Mouse (Mus musculus) G1E (cell line): Measurements from ENCODE around the gene Traf3ip1. TPM values are rescaled to one million over a fixed set of nuclear protein-coding genes. Genes with fewer than 3 reads are reported as not detected.

Source experiments
- ATAC-seq: 2 replicates; pipeline ENCODE4 v1.8.0; 2016; ENCODE audit warnings: mild to moderate bottlenecking; ENCODE audit not compliant: insufficient number of reproducible peaks, poor library complexity, low FRiP score, severe bottlenecking; ENCODE audit errors: extremely low read depth
- DNase-seq: peaks from one replicate; pipeline ENCODE4 v3.0.0; 2012; ENCODE audit warnings: low spot score
- H3K27me3 ChIP-seq: 2 replicates; pipeline ENCODE4 v1.6.1; 2012; ENCODE audit warnings: mild to moderate bottlenecking, low read length, inconsistent platforms; ENCODE audit not compliant: insufficient read depth
- H3K36me3 ChIP-seq: replicated peaks from 2 replicates; pipeline ENCODE3; 2012; ENCODE audit warnings: mild to moderate bottlenecking, inconsistent platforms
- H3K4me1 ChIP-seq: 2 replicates; pipeline ENCODE4 v1.6.1; 2012; ENCODE audit warnings: low read depth, low read length, inconsistent platforms, mixed read lengths; ENCODE audit not compliant: insufficient read depth
- H3K4me3 ChIP-seq: 2 replicates; pipeline ENCODE4 v1.5.1; 2012; ENCODE audit warnings: low read depth, mild to moderate bottlenecking, inconsistent platforms, low read length, moderate library complexity, mixed read lengths
- H3K9me3 ChIP-seq: replicated peaks from 2 replicates; pipeline ENCODE4 v1.6.1; 2012; ENCODE audit warnings: inconsistent platforms
- CTCF ChIP-seq: IDR thresholded peaks from 2 replicates; pipeline ENCODE4 v1.5.1; 2012; ENCODE audit warnings: low read depth, low read length, inconsistent platforms, mixed read lengths
- GATA1 ChIP-seq: IDR thresholded peaks from 2 replicates; pipeline ENCODE4 v1.6.1; 2012; ENCODE audit warnings: borderline replicate concordance, low read length, inconsistent platforms, mixed read lengths
- GATA2 ChIP-seq: IDR thresholded peaks from 2 replicates; pipeline ENCODE4 v1.6.1; 2012; ENCODE audit warnings: low read depth, low read length, inconsistent platforms, borderline replicate concordance
- POLR2AphosphoS5 ChIP-seq: IDR thresholded peaks from 2 replicates; pipeline ENCODE4 v1.6.1; 2012; ENCODE audit warnings: low read depth, low read length, inconsistent platforms; ENCODE audit not compliant: insufficient replicate concordance
- TAL1 ChIP-seq: conservative IDR thresholded peaks from 2 replicates; pipeline ENCODE4 v1.6.1; 2012; ENCODE audit warnings: low read depth, low read length, inconsistent platforms, mixed read lengths
- polyA plus RNA-seq: library from polyadenylated mRNA; stranded (reverse); fragments of >175 nt; gene quantifications from 2 replicates; pipeline ENCODE4 v1.2.3, GENCODE M21; 2012
- total RNA-seq, 2 experiments: library from RNA; stranded (forward) in 1 of 2; stranded (reverse) in 1 of 2; fragments of 200-1000 nt in 1 of 2; fragments of >200 nt in 1 of 2; fragmentation: Nextera tagmentation in 1 of 2; gene quantifications; 2 replicates each; pipeline ENCODE4 v1.2.3; 2014 to 2017

Traf3ip1 gene
- total and polyA plus RNA-seq, 3 experiments, result 9.7 to 17.8 (median 12.7) TPM

- ATAC-seq (0 out of 2 replicates have a peak, but pooled peaks have one; percentile 23), DNase-seq (no peak)
- peaks cover 13% of the 10 kb centered on the region for H3K4me1 ChIP-seq
- no peak for TF ChIP-seq CTCF
- TF ChIP-seq TAL1, result no peak
- TF ChIP-seq GATA2, result no peak
- TF ChIP-seq GATA1, result no peak
- no peak for TF ChIP-seq POLR2AphosphoS5
- H3K27me3 ChIP-seq, result peaks cover 23% of the 10 kb centered on the region
- peaks cover 19% of the 10 kb centered on the region for H3K36me3 ChIP-seq
- H3K4me3 ChIP-seq, result no peak overlapping the region
- H3K9me3 ChIP-seq, result no peaks in the 10 kb centered on the region
Measured at GRCm38 (mm10) chr1:91562977-91563590, 68.6 kb downstream of the Traf3ip1 start.

- no peak for DNase-seq
Measured at GRCm38 (mm10) chr1:91564004-91564403, 69.6 kb downstream of the Traf3ip1 start.

GRCm38 (mm10) chr1:91564598-91564997, 70.2 kb downstream of the Traf3ip1 start:
- Histone ChIP-seq H3K9me3 (no peaks in the 10 kb centered on the region), H3K36me3 (peaks cover 5% of the 10 kb centered on the region), H3K4me1 (peaks cover 13% of the 10 kb centered on the region), H3K4me3 (no peak overlapping the region), H3K27me3 (peaks cover 29% of the 10 kb centered on the region)
- ATAC-seq (no peak), DNase-seq (no peak)
- TF ChIP-seq CTCF (no peak), POLR2AphosphoS5 (no peak), GATA2 (no peak), GATA1 (no peak)

More at GRCm38 (mm10) chr1:91564004-91564403, 69.6 kb downstream of the Traf3ip1 start:
- Histone ChIP-seq H3K9me3 (no peaks in the 10 kb centered on the region), H3K27me3 (peaks cover 26% of the 10 kb centered on the region), H3K36me3 (peaks cover 11% of the 10 kb centered on the region), H3K4me1 (peaks cover 13% of the 10 kb centered on the region), H3K4me3 (no peak overlapping the region)
- TF ChIP-seq GATA1 (no peak), POLR2AphosphoS5 (no peak), TAL1 (no peak), GATA2 (no peak), CTCF (no peak)
- ATAC-seq, result peak; percentile 50

- peaks cover 41% of the 10 kb centered on the region for H3K27me3 ChIP-seq
- TF ChIP-seq POLR2AphosphoS5 (no peak), GATA1 (no peak), CTCF (no peak), GATA2 (no peak), TAL1 (no peak)
- H3K4me3 ChIP-seq, result no peak overlapping the region
- H3K36me3 ChIP-seq, result no peaks in the 10 kb centered on the region
- no peak for ATAC-seq
- no peaks in the 10 kb centered on the region for H3K9me3 ChIP-seq
- H3K4me1 ChIP-seq, result peaks cover 13% of the 10 kb centered on the region
- no peak for DNase-seq
Measured at GRCm38 (mm10) chr1:91567269-91567668, 72.8 kb downstream of the Traf3ip1 start.

- Histone ChIP-seq H3K27me3 (peaks cover 37% of the 10 kb centered on the region), H3K4me3 (no peak overlapping the region), H3K9me3 (no peaks in the 10 kb centered on the region), H3K4me1 (no peaks in the 10 kb centered on the region), H3K36me3 (no peaks in the 10 kb centered on the region)
- TF ChIP-seq TAL1 (no peak), CTCF (no peak), POLR2AphosphoS5 (no peak), GATA2 (no peak), GATA1 (no peak)
- DNase-seq (no peak), ATAC-seq (no peak)
Measured at GRCm38 (mm10) chr1:91572458-91572857, 78.0 kb downstream of the Traf3ip1 start.

GRCm38 (mm10) chr1:91574208-91574607, 79.8 kb downstream of the Traf3ip1 start:
- DNase-seq (no peak), ATAC-seq (no peak; the same call in 1 of the 2 replicates)
- no peak for TF ChIP-seq TAL1
- TF ChIP-seq GATA2, result no peak
- TF ChIP-seq POLR2AphosphoS5, result no peak
- 0 out of 2 replicates have a peak, but pooled peaks have one; percentile 4 for TF ChIP-seq CTCF
- TF ChIP-seq GATA1, result no peak
- Histone ChIP-seq H3K27me3 (peaks cover 36% of the 10 kb centered on the region), H3K36me3 (no peaks in the 10 kb centered on the region), H3K4me1 (0 out of 2 replicates have a peak, but pooled peaks cover 3% of the 10 kb centered on the region), H3K9me3 (no peaks in the 10 kb centered on the region), H3K4me3 (no peak overlapping the region)
